Mouse (Mus musculus) hindbrain, embryonic 14.5 days (tissue): ENCODE data around the gene Btnl4. TPM values are rescaled to one million over a fixed set of nuclear protein-coding genes. Genes with fewer than 3 reads are reported as not detected.
"Not testable (repeated sequence)": the region's sequence is repeated elsewhere in the genome, so short reads cannot be mapped to it uniquely, and the experiment has no call there.

Experiments used
- ATAC-seq: fragments of 200-750 bp; cut with Nextera tagmentation; 2 replicates; pipeline ENCODE4 v1.8.0; 2017; ENCODE audit warnings: moderate number of reproducible peaks, mild to moderate bottlenecking, moderate TSS enrichment, moderate library complexity; ENCODE audit not compliant: low FRiP score
- DNase-seq: peaks from one replicate; pipeline ENCODE4 v3.0.0-alpha.2; 2015; ENCODE audit warnings: low spot score
- H3K27ac ChIP-seq: fragments of 300-500 bp; sonication (generic); 2 replicates; pipeline ENCODE4 v1.5.1; 2014; ENCODE audit warnings: mild to moderate bottlenecking, moderate library complexity
- H3K27me3 ChIP-seq: fragments of 300-500 bp; sonication (generic); 2 replicates; pipeline ENCODE4 v1.6.1; 2014; ENCODE audit warnings: mild to moderate bottlenecking, low read length, mixed read lengths; ENCODE audit not compliant: control insufficient read depth, insufficient read depth
- H3K36me3 ChIP-seq: fragments of 300-500 bp; sonication (generic); replicated peaks from 2 replicates; pipeline ENCODE4 v1.6.1; 2014; ENCODE audit not compliant: control insufficient read depth, insufficient read depth
- H3K4me1 ChIP-seq: fragments of 300-500 bp; sonication (generic); replicated peaks from 2 replicates; pipeline ENCODE4 v1.6.1; 2014; ENCODE audit warnings: antibody characterized with exemption, low read length, mixed read lengths; ENCODE audit not compliant: control insufficient read depth, insufficient read depth
- H3K4me2 ChIP-seq: fragments of 300-500 bp; sonication (generic); replicated peaks from 2 replicates; pipeline ENCODE4 v1.6.1; 2014; ENCODE audit warnings: mild to moderate bottlenecking, moderate library complexity
- H3K4me3 ChIP-seq: fragments of 300-500 bp; sonication (generic); replicated peaks from 2 replicates; pipeline ENCODE4 v1.5.1; 2014; ENCODE audit warnings: mild to moderate bottlenecking, low read length
- H3K9ac ChIP-seq: fragments of 300-500 bp; sonication (generic); 2 replicates; pipeline ENCODE4 v1.6.1; 2014
- H3K9me3 ChIP-seq: fragments of 300-500 bp; sonication (generic); 2 replicates; pipeline ENCODE4 v1.6.1; 2016; ENCODE audit warnings: low read length; ENCODE audit not compliant: control insufficient read depth
- WGBS: fragments of 180-500 bp; shearing (Covaris S2); extraction: QIAGEN DNeasy Blood & Tissue Kit; methylation state at CpG from one replicate; pipeline ENCODE4 v1.1.7; 2014; 5-methylcytosine and 5-hydroxymethylcytosine counted together
- polyA plus RNA-seq: library from polyadenylated mRNA; unstranded; fragments of >200 nt; fragmentation: Nextera tagmentation; extraction: Ambion mirVana; gene quantifications from 2 replicates; pipeline ENCODE4 v1.2.1, GENCODE M21; 2014

The Btnl4 gene
- polyA plus RNA-seq, 1 experiment from 2014 or later: not detected

GRCm38 (mm10) chr17:34497319-34497718 lies 20.2 kb upstream of the Btnl4 start:
- 89% methylated on average over 3 of the region's 3 CpGs for WGBS
- not testable (repeated sequence) for H3K27ac ChIP-seq, H3K4me1 ChIP-seq, H3K4me3 ChIP-seq, H3K27me3 ChIP-seq, H3K9ac ChIP-seq, H3K4me2 ChIP-seq, H3K36me3 ChIP-seq, H3K9me3 ChIP-seq, DNase-seq, ATAC-seq

- Histone ChIP-seq H3K9ac (no peak overlapping the region), H3K4me1 (no peaks in the 10 kb centered on the region), H3K4me2 (no peak overlapping the region), H3K9me3 (no peaks in the 10 kb centered on the region), H3K36me3 (no peaks in the 10 kb centered on the region), H3K27ac (no peak overlapping the region), H3K27me3 (no peaks in the 10 kb centered on the region), H3K4me3 (no peak overlapping the region)
- 86% methylated on average over 1 of the region's 2 CpGs for WGBS
- DNase-seq: no peak
- ATAC-seq: no peak
Measured at GRCm38 (mm10) chr17:34496539-34496938, 19.4 kb upstream of the Btnl4 start.

- not testable (repeated sequence) for H3K9ac ChIP-seq, H3K4me1 ChIP-seq, H3K4me2 ChIP-seq, H3K27ac ChIP-seq, H3K27me3 ChIP-seq, DNase-seq, ATAC-seq, H3K4me3 ChIP-seq, H3K36me3 ChIP-seq, H3K9me3 ChIP-seq
- 92% methylated on average over 2 of the region's 2 CpGs for WGBS
Measured at GRCm38 (mm10) chr17:34495156-34495555, 18.0 kb upstream of the Btnl4 start.

- Histone ChIP-seq H3K27ac (no peak overlapping the region), H3K9me3 (no peaks in the 10 kb centered on the region), H3K4me2 (no peak overlapping the region), H3K36me3 (no peaks in the 10 kb centered on the region), H3K9ac (no peak overlapping the region), H3K27me3 (no peaks in the 10 kb centered on the region), H3K4me3 (no peak overlapping the region), H3K4me1 (no peaks in the 10 kb centered on the region)
- DNase-seq: no peak
- ATAC-seq: no peak
Measured at GRCm38 (mm10) chr17:34492796-34493195, 15.7 kb upstream of the Btnl4 start.

- Histone ChIP-seq H3K9me3 (no peaks in the 10 kb centered on the region), H3K27ac (no peak overlapping the region), H3K9ac (no peak overlapping the region), H3K4me2 (no peak overlapping the region), H3K27me3 (no peaks in the 10 kb centered on the region), H3K4me3 (no peak overlapping the region), H3K36me3 (no peaks in the 10 kb centered on the region), H3K4me1 (no peaks in the 10 kb centered on the region)
- DNase-seq (no peak), ATAC-seq (no peak)
- WGBS: 93% methylated on average over 1 of the region's 2 CpGs
Measured at GRCm38 (mm10) chr17:34476427-34476826, 691 bp downstream of the Btnl4 start.

- DNase-seq (no peak), ATAC-seq (no peak)
- no peaks in the 10 kb centered on the region for H3K36me3 ChIP-seq
- H3K4me1 ChIP-seq: no peaks in the 10 kb centered on the region
- no peaks in the 10 kb centered on the region for H3K9me3 ChIP-seq
- WGBS: 79% methylated on average over 3 of the region's 3 CpGs
- no peak overlapping the region for H3K9ac ChIP-seq
- H3K27me3 ChIP-seq: no peaks in the 10 kb centered on the region
- no peak overlapping the region for H3K4me2 ChIP-seq
- H3K4me3 ChIP-seq: no peak overlapping the region
- no peak overlapping the region for H3K27ac ChIP-seq
Measured at GRCm38 (mm10) chr17:34475060-34475459, 2.1 kb downstream of the Btnl4 start.

GRCm38 (mm10) chr17:34470491-34470890 lies 6.6 kb downstream of the Btnl4 start:
- Histone ChIP-seq H3K9me3 (no peaks in the 10 kb centered on the region), H3K27ac (no peak overlapping the region), H3K9ac (no peak overlapping the region), H3K27me3 (no peaks in the 10 kb centered on the region), H3K36me3 (no peaks in the 10 kb centered on the region), H3K4me3 (no peak overlapping the region), H3K4me2 (no peak overlapping the region), H3K4me1 (no peaks in the 10 kb centered on the region)
- ATAC-seq (no peak), DNase-seq (no peak)
- 98% methylated on average over 2 of the region's 2 CpGs for WGBS

- H3K36me3 ChIP-seq, H3K9ac ChIP-seq, H3K4me3 ChIP-seq, ATAC-seq, H3K4me1 ChIP-seq, H3K27ac ChIP-seq, DNase-seq, H3K9me3 ChIP-seq, H3K4me2 ChIP-seq, H3K27me3 ChIP-seq: not testable (repeated sequence)
Measured at GRCm38 (mm10) chr17:34465906-34466305, 11.2 kb downstream of the Btnl4 start.

- Histone ChIP-seq H3K36me3 (no peaks in the 10 kb centered on the region), H3K4me2 (no peak overlapping the region), H3K27ac (no peak overlapping the region), H3K27me3 (no peaks in the 10 kb centered on the region), H3K9me3 (no peaks in the 10 kb centered on the region), H3K4me1 (no peaks in the 10 kb centered on the region), H3K4me3 (no peak overlapping the region), H3K9ac (no peak overlapping the region)
- no peak for ATAC-seq
- 88% methylated on average over 3 of the region's 3 CpGs for WGBS
- no peak for DNase-seq
Measured at GRCm38 (mm10) chr17:34459255-34459654, 17.9 kb downstream of the Btnl4 start.

- WGBS: 83% methylated on average over 4 of the region's 4 CpGs
- no peaks in the 10 kb centered on the region for H3K9me3 ChIP-seq
- no peak overlapping the region for H3K9ac ChIP-seq
- ATAC-seq (no peak), DNase-seq (no peak)
- no peaks in the 10 kb centered on the region for H3K27me3 ChIP-seq
- H3K4me2 ChIP-seq: no peak overlapping the region
- H3K4me1 ChIP-seq: no peaks in the 10 kb centered on the region
- no peak overlapping the region for H3K27ac ChIP-seq
- no peak overlapping the region for H3K4me3 ChIP-seq
- H3K36me3 ChIP-seq: no peaks in the 10 kb centered on the region
Measured at GRCm38 (mm10) chr17:34457668-34458067, 19.4 kb downstream of the Btnl4 start.
